Mouse (Mus musculus) forebrain, embryonic 12.5 days (tissue): ENCODE measurements around the gene Ift57. TPM values are rescaled to one million over a fixed set of nuclear protein-coding genes. Genes with fewer than 3 reads are reported as not detected.

Experiments
- ATAC-seq: fragments of 200-750 bp; cut with Nextera tagmentation; 2 replicates; pipeline ENCODE4 v1.8.0; 2017; ENCODE audit warnings: moderate TSS enrichment; ENCODE audit not compliant: low FRiP score
- H3K27ac ChIP-seq: fragments of 300-500 bp; sonication (generic); 2 replicates; pipeline ENCODE4 v1.5.1; 2016; ENCODE audit warnings: mild to moderate bottlenecking
- H3K27me3 ChIP-seq: fragments of 300-500 bp; sonication (generic); 2 replicates; pipeline ENCODE4 v1.6.1; 2016; ENCODE audit warnings: mild to moderate bottlenecking
- H3K36me3 ChIP-seq: fragments of 300-500 bp; sonication (generic); replicated peaks from 2 replicates; pipeline ENCODE4 v1.6.1; 2016; ENCODE audit warnings: mild to moderate bottlenecking
- H3K4me1 ChIP-seq: fragments of 300-500 bp; sonication (generic); 2 replicates; pipeline ENCODE4 v1.6.1; 2016
- H3K4me2 ChIP-seq: fragments of 300-500 bp; sonication (generic); 2 replicates; pipeline ENCODE4 v1.6.1; 2016; ENCODE audit warnings: mild to moderate bottlenecking, moderate library complexity
- H3K4me3 ChIP-seq: fragments of 300-500 bp; sonication (generic); replicated peaks from 2 replicates; pipeline ENCODE4 v1.5.1; 2016; ENCODE audit warnings: mild to moderate bottlenecking
- H3K9ac ChIP-seq: fragments of 300-500 bp; sonication (generic); 2 replicates; pipeline ENCODE4 v1.6.1; 2016; ENCODE audit warnings: mild to moderate bottlenecking
- H3K9me3 ChIP-seq: fragments of 300-500 bp; sonication (generic); 2 replicates; pipeline ENCODE4 v1.6.1; 2016
- WGBS: fragments of 180-500 bp; shearing (Covaris S2); methylation state at CpG from one replicate; pipeline ENCODE4 v1.1.7; 2016; 5-methylcytosine and 5-hydroxymethylcytosine counted together
- polyA plus RNA-seq: library from polyadenylated mRNA; unstranded; fragments of >200 nt; fragmentation: Nextera tagmentation; extraction: Ambion mirVana; gene quantifications from 2 replicates; pipeline ENCODE4 v1.2.1, GENCODE M21; 2016

Ift57 gene
- polyA plus RNA-seq, 1 experiment from 2014 or later, result 36.6 TPM

- H3K4me1 ChIP-seq, result no peaks in the 10 kb centered on the region
- no peak overlapping the region for H3K4me2 ChIP-seq
- no peak overlapping the region for H3K4me3 ChIP-seq
- no peaks in the 10 kb centered on the region for H3K36me3 ChIP-seq
- 85% methylated on average over 5 of the region's 5 CpGs for WGBS
- H3K27me3 ChIP-seq, result no peaks in the 10 kb centered on the region
- H3K27ac ChIP-seq, result no peak overlapping the region
- H3K9me3 ChIP-seq, result no peaks in the 10 kb centered on the region
- no peak for ATAC-seq
- H3K9ac ChIP-seq, result no peak overlapping the region
Measured at GRCm38 (mm10) chr16:49761981-49762380, 62.9 kb downstream of the Ift57 start.

GRCm38 (mm10) chr16:49766326-49766725 lies 67.3 kb downstream of the Ift57 start:
- WGBS, result 70% methylated on average over 3 of the region's 3 CpGs

GRCm38 (mm10) chr16:49768491-49769031 lies 69.5 kb downstream of the Ift57 start:
- Histone ChIP-seq H3K27ac (no peak overlapping the region), H3K4me3 (no peak overlapping the region), H3K4me2 (no peak overlapping the region), H3K4me1 (no peaks in the 10 kb centered on the region), H3K9me3 (no peaks in the 10 kb centered on the region), H3K27me3 (no peaks in the 10 kb centered on the region), H3K36me3 (no peaks in the 10 kb centered on the region), H3K9ac (no peak overlapping the region)
- ATAC-seq, result no peak
- 73% methylated on average over 4 of the region's 4 CpGs for WGBS

More at GRCm38 (mm10) chr16:49766326-49766725, 67.3 kb downstream of the Ift57 start:
- no peaks in the 10 kb centered on the region for H3K4me1 ChIP-seq
- no peaks in the 10 kb centered on the region for H3K9me3 ChIP-seq
- H3K27me3 ChIP-seq, result no peaks in the 10 kb centered on the region
- no peak overlapping the region for H3K27ac ChIP-seq
- no peak overlapping the region for H3K4me2 ChIP-seq
- no peaks in the 10 kb centered on the region for H3K36me3 ChIP-seq
- H3K4me3 ChIP-seq, result no peak overlapping the region
- H3K9ac ChIP-seq, result no peak overlapping the region
- ATAC-seq, result no peak

- Histone ChIP-seq H3K4me1 (no peaks in the 10 kb centered on the region), H3K9me3 (no peaks in the 10 kb centered on the region), H3K4me2 (no peak overlapping the region), H3K27ac (no peak overlapping the region), H3K27me3 (no peaks in the 10 kb centered on the region), H3K9ac (no peak overlapping the region), H3K4me3 (no peak overlapping the region), H3K36me3 (no peaks in the 10 kb centered on the region)
- ATAC-seq, result no peak
- WGBS, result 82% methylated on average over 2 of the region's 2 CpGs
Measured at GRCm38 (mm10) chr16:49769831-49770261, 70.8 kb downstream of the Ift57 start.

GRCm38 (mm10) chr16:49770320-49771189 lies 71.5 kb downstream of the Ift57 start:
- no peak overlapping the region for H3K27ac ChIP-seq
- no peak overlapping the region for H3K9ac ChIP-seq
- 94% methylated on average over 12 of the region's 12 CpGs for WGBS
- no peak overlapping the region for H3K4me2 ChIP-seq
- no peak overlapping the region for H3K4me3 ChIP-seq
- ATAC-seq, result no peak
- no peaks in the 10 kb centered on the region for H3K36me3 ChIP-seq
- no peaks in the 10 kb centered on the region for H3K27me3 ChIP-seq
- H3K4me1 ChIP-seq, result no peaks in the 10 kb centered on the region
- H3K9me3 ChIP-seq, result no peaks in the 10 kb centered on the region

- Histone ChIP-seq H3K27me3 (no peaks in the 10 kb centered on the region), H3K4me3 (no peak overlapping the region), H3K36me3 (no peaks in the 10 kb centered on the region), H3K27ac (no peak overlapping the region), H3K4me2 (no peak overlapping the region), H3K9ac (no peak overlapping the region), H3K9me3 (no peaks in the 10 kb centered on the region), H3K4me1 (no peaks in the 10 kb centered on the region)
- no peak for ATAC-seq
- WGBS, result 87% methylated on average over 7 of the region's 7 CpGs
Measured at GRCm38 (mm10) chr16:49771609-49772396, 72.8 kb downstream of the Ift57 start.

- Histone ChIP-seq H3K4me1 (no peaks in the 10 kb centered on the region), H3K27me3 (no peaks in the 10 kb centered on the region), H3K4me2 (no peak overlapping the region), H3K9me3 (no peaks in the 10 kb centered on the region), H3K4me3 (no peak overlapping the region), H3K9ac (no peak overlapping the region), H3K27ac (no peak overlapping the region), H3K36me3 (no peaks in the 10 kb centered on the region)
- 75% methylated on average over 1 of the region's 1 CpGs for WGBS
- ATAC-seq, result no peak
Measured at GRCm38 (mm10) chr16:49772576-49772975, 73.5 kb downstream of the Ift57 start.

- H3K9me3 ChIP-seq, result no peaks in the 10 kb centered on the region
- H3K27ac ChIP-seq, result no peak overlapping the region
- no peaks in the 10 kb centered on the region for H3K4me1 ChIP-seq
- H3K4me2 ChIP-seq, result no peak overlapping the region
- H3K36me3 ChIP-seq, result no peaks in the 10 kb centered on the region
- no peak overlapping the region for H3K4me3 ChIP-seq
- H3K9ac ChIP-seq, result no peak overlapping the region
- WGBS, result 86% methylated on average over 1 of the region's 1 CpGs
- no peak for ATAC-seq
- no peaks in the 10 kb centered on the region for H3K27me3 ChIP-seq
Measured at GRCm38 (mm10) chr16:49773068-49773467, 74.0 kb downstream of the Ift57 start.

- H3K27me3 ChIP-seq, result no peaks in the 10 kb centered on the region
- H3K9me3 ChIP-seq, result no peaks in the 10 kb centered on the region
- no peak overlapping the region for H3K9ac ChIP-seq
- H3K36me3 ChIP-seq, result no peaks in the 10 kb centered on the region
- no peak overlapping the region for H3K27ac ChIP-seq
- no peak for ATAC-seq
- 87% methylated on average over 18 of the region's 18 CpGs for WGBS
- no peaks in the 10 kb centered on the region for H3K4me1 ChIP-seq
- H3K4me2 ChIP-seq, result no peak overlapping the region
- no peak overlapping the region for H3K4me3 ChIP-seq
Measured at GRCm38 (mm10) chr16:49774059-49775001, 75.3 kb downstream of the Ift57 start.

- WGBS, result 88% methylated on average over 22 of the region's 22 CpGs
- Histone ChIP-seq H3K36me3 (no peaks in the 10 kb centered on the region), H3K27me3 (no peaks in the 10 kb centered on the region), H3K4me1 (no peaks in the 10 kb centered on the region), H3K9me3 (no peaks in the 10 kb centered on the region), H3K4me2 (no peak overlapping the region), H3K9ac (no peak overlapping the region), H3K27ac (no peak overlapping the region), H3K4me3 (no peak overlapping the region)
- no peak for ATAC-seq
Measured at GRCm38 (mm10) chr16:49775002-49775966, 76.3 kb downstream of the Ift57 start.

GRCm38 (mm10) chr16:49776981-49777380 lies 77.9 kb downstream of the Ift57 start:
- Histone ChIP-seq H3K9ac (no peak overlapping the region), H3K9me3 (no peaks in the 10 kb centered on the region), H3K4me3 (no peak overlapping the region), H3K4me1 (no peaks in the 10 kb centered on the region), H3K4me2 (no peak overlapping the region), H3K36me3 (no peaks in the 10 kb centered on the region), H3K27me3 (no peaks in the 10 kb centered on the region), H3K27ac (no peak overlapping the region)
- no peak for ATAC-seq
- 79% methylated on average over 7 of the region's 7 CpGs for WGBS
